Mouse (Mus musculus): Measurements from ENCODE around the gene Slbp.
A peak's percentile ranks its signal among the peaks of the same experiment; 100 is the strongest.

DNA sequence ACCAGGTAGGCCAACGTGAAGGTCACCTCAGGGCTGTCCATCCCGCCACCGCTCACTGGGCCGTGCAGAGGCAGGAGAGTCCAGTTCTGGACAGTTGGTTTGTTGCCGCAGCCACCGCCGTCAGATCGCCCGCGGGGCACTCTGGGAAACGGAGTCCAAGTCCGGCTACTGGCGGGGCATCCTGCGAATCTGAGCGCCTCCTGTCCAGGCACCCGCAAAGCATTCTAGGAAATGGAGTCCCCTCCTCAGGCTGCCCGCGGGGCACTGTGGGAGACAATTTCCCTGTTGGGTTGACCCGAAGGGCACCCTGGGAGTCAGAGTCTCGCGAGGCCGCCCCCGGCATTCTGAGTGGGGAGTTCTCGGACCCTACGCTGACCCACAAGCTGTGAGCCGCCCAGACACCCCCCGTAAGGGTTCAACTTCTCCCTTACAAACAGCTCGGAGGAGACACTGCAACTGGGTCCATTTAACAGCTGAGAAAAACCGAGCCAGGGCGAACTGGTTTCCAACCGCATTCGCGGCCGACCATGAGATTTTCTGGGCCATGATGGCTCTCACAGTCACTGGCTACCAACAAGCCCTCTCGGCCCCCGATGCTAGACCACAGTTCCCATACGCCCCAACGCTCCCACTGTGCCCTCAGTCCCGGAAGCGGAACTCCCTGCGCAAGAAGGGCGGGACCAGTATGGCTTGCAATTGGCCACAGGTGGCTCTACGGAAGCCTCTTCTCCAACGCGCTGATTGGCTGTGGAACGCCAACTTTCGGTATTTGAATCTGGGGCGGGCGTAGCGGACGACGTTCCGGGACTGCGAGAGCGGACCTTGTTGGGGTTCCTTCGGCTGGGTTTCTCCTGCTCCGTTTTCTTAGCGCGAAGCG lies 5.7 kb upstream of the Slbp start, which contains the start of the genes Tacc3 and Tmem129:
- TF ChIP-seq EP300 (IDR thresholded peaks at IDR 0.05; ENCODE audit: low read depth in 1 of 2, low read length in 2 of 2) (no peak), POLR2A (IDR thresholded peaks at IDR 0.05; ENCODE audit: control insufficient read depth in 1 of 2, insufficient read depth in 1 of 2, low read depth in 1 of 2, low read length in 2 of 2, poor library complexity in 1 of 2) (peak; percentile 90 to 97), BHLHE40 (IDR thresholded peaks at IDR 0.05; ENCODE audit: borderline replicate concordance, low read depth, low read length) (no peak), CTCF (IDR thresholded peaks at IDR 0.05 in 2 of 3, conservative IDR thresholded peaks at IDR 0.05 in 1 of 3; ENCODE audit: control insufficient read depth in 1 of 3, insufficient read depth in 1 of 3, low read depth in 2 of 3, low read length in 3 of 3, poor library complexity in 1 of 3, severe bottlenecking in 1 of 3) (no peak), HCFC1 (IDR thresholded peaks at IDR 0.05; ENCODE audit: low read depth, low read length) (no peak)

All from MEL (cell line).